Mouse (Mus musculus): ENCODE data around the gene Teddm2.

DNA sequence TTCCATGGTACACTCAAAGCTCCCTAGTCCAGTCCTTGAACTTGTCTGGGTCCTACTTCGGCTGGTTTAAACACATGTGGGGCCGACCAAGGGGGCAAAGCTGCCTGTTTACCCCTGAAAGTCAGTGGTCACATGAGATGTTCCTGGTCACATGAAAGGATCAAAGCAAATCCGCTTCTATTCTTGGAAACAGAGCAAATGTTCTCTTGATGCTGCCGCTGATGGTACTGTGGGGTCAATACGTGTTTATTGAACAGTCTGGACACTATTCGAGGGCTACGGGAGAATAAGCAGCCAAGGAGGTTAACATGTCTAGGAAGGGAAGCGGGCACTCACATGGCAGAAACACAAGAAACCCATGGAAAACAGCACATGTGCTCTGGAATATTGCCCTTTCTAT lies 2.8 kb downstream of the Teddm2 start:
- TF ChIP-seq CTCF (IDR thresholded peaks at IDR 0.05; ENCODE audit: insufficient read depth, low read depth, low read length) (no peak), POLR2A (IDR thresholded peaks at IDR 0.05; ENCODE audit: insufficient read depth, low read depth, low read length) (no peak)

Measured in olfactory bulb, adult 2 months (tissue).